Mouse (Mus musculus) right cerebral cortex, postnatal 25 days (tissue): ENCODE results near the gene Vmn1r148.
"Not testable (repeated sequence)": the region's sequence is repeated elsewhere in the genome, so short reads cannot be mapped to it uniquely, and the experiment has no call there.

Source experiments
- DNase-seq: peaks from one replicate; pipeline ENCODE4 v3.0.0; 2022

The Vmn1r148 gene

DNA sequence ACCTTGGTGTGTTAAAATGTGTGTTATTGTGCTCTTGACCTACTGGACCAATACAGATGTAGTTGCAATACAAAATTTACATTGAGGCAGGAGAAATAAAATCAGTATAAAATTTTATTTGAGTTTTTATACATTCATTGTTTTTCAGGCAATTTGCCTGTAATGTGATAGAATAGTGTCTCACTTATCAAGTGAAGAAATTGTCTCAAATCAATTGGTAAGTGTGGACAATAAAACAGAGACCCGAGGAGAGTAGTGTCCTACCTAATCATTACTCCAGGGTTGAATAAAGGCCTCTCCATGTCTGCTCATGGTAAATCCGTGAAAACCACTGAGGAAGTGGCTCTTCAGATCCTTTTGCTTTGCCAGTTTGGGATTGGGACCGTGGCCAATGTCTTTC lies at the start of gene Vmn1r148:
Vmn1r148 (plus strand) TSS at position 301 of the 400 bp plus-strand sequence.
- not testable (repeated sequence) for DNase-seq

DNA sequence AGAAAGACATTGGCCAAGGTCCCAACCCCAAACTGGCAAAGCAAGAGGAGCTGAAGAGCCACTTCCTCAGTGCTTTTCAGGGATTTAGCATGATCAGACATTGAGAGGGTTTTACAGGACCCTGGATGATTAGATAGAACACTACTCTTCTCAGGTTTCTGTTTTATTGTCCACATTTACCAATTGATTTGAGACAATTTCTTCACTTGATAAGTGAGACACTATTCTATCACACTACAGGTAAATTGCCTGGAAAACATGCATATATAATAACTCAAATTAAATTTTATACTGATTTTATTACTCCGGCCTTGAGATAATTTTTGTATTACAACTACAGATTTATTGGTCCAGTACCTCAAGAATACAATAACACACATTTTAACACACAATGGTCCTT lies 42.4 kb upstream of the Vmn1r148 start, which contains the start of gene Gm8660:
Gm8660 (minus strand) TSS at position 101 of the 400 bp plus-strand sequence.
- DNase-seq: not testable (repeated sequence)

DNA sequence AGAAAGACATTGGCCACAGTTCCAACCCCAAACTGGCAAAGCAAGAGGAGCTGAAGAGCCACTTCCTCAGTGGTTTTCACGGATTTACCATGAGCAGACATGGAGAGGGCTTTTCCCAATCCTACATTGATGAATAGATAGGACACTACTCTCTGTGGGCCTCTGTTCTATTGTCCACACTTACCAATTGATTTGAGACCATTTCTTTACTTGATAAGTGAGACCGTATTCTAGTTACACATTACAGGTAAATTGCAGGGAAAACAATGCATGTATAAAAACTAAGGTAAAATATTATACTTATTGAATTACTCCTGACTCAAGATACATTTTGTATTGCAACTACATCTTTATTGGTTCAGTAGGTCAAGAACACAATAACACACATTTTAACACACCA lies 24.7 kb downstream of the Vmn1r148 start, which contains the start of gene Vmn1r149:
Vmn1r149 (minus strand) TSS at position 101 of the 400 bp plus-strand sequence.
- not testable (repeated sequence) for DNase-seq

DNA sequence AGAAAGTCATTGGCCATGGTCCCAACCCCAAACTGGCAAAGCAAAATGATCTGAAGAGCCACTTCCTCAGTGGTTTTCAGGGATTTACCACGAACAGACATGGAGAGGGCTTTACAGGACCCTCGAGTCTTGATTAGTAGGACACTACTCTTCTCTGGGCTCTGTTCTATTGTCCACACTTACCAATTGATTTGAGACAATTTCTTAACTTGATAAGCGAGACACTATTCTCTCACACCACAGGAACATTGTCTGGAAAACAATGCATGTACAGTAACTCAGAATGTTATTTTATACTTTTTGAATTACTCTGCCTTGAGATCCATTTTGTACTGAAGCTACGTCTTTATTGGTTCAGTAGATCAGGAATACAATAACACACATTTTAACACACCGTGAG lies 50.6 kb downstream of the Vmn1r148 start, which contains the start of gene Gm10665:
Gm10665 (minus strand) TSS at position 101 of the 400 bp plus-strand sequence.
- not testable (repeated sequence) for DNase-seq
